Mouse (Mus musculus): ENCODE data around the gene Itgal.
"Not testable (repeated sequence)": the region's sequence is repeated elsewhere in the genome, so short reads cannot be mapped to it uniquely, and the experiment has no call there.

DNA sequence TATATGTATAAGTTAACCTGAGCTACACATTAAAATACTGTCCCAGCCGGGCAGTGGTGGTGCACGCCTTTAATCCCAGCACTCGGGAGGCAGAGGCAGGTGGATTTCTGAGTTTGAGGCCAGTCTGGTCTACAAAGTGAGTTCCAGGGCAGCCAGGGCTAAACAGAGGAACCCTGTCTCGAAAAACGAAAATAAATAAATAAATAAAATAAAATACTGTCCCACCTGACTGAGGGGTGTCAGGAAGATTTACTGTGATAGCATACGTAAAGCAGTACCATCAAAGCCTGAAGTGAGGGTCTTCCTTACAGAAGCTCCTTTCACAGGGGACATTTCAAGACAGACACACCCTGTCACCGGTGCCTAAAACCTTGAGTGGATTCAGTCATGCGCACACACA lies 45.5 kb upstream of the Itgal start:
- TF ChIP-seq EP300 (optimal IDR thresholded peaks at IDR 0.05); CTCF (IDR thresholded peaks at IDR 0.05; ENCODE audit: low read depth): not testable (repeated sequence)

Data from stomach, postnatal 0 days (tissue).